Mouse (Mus musculus) 416B (cell line): ENCODE data around the gene Taf8.

ENCODE experiments used
- DNase-seq: peaks from one replicate; pipeline ENCODE4 v3.0.0; 2011; ENCODE audit warnings: low read depth

Gene Taf8

GRCm38 (mm10) chr17:47458310-47458709, 43.8 kb downstream of the Taf8 start:
- no peak for DNase-seq

GRCm38 (mm10) chr17:47454675-47455074, 47.4 kb downstream of the Taf8 start:
- peak; percentile 77 for DNase-seq

DNA sequence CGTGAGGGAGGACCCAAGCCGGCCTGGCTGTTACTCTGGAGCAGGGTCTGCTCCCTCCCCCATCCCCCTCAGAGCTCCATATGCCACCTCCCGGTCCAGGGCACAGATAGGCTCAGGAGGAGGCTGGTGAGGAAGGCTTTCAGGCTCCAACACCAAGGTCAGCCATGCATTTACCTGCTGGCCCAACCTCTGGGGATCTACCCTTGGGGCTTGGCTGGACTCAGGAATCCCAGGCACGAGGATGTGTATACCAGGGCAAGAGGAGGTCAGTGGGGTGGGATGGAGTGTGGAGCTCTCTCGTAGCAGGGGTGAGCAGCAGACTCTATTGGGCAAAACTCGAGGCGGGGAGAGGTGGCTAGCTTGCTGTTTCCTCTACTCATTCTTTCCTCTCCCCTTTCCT, 49.2 kb downstream of the Taf8 start:
- no peak for DNase-seq

DNA sequence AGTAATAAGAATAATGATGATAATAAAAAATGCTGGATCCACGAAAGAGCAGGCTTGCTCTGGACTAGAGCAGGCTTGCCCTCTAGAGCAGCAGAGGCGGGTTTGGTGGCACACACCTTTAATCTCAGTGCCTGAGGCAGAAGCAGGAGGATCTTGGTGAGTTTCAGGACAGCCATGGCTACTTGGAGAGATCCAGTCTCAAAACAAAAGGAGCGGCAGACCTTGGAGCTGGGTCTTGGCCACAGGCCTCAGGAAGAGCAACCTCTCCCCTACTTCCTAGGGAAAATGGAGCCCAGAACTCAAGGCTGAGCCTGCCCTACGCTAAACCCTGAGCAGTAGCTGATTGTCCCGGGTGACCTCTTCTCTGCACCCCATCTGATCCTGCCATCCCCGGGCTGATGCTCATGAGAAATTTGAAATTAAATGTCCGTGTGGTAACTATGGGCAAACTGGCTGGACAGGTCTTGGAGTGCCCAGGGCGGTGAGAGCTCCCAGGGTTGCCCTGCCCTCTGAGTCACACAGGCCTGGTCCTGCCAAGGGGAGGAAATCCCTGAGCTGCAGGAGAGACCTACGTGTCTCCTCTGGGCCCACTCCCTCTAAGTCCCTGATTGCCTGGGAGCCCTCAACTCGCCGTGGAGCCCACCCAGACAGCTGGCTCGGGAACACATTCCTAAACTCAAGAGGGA, 51.1 kb downstream of the Taf8 start:
- no peak for DNase-seq

DNA sequence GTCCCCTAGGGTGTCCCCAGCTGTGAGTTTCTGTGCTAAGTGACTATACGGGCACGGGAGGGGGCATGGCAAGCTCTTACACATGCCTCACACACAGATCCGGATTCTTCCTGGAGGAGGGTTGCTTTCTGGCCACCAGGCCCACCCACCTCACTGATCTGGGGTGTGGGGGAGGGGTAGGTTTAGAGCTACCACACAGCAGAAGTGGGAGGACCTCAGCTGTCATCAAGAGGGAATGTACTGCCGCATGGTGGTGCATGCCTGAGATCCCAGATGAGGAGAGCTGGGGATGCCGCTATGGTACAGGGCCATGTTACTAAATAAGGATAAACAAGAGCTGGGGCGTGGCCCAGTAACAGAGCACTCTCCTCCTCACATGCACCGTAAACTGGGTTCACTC, 51.9 kb downstream of the Taf8 start:
- DNase-seq: no peak

GRCm38 (mm10) chr17:47449432-47449831, 52.7 kb downstream of the Taf8 start:
- DNase-seq: no peak

- no peak for DNase-seq
Measured at GRCm38 (mm10) chr17:47448523-47449372, 53.3 kb downstream of the Taf8 start.

- DNase-seq: no peak
Measured at GRCm38 (mm10) chr17:47446561-47446960, 55.5 kb downstream of the Taf8 start.

DNA sequence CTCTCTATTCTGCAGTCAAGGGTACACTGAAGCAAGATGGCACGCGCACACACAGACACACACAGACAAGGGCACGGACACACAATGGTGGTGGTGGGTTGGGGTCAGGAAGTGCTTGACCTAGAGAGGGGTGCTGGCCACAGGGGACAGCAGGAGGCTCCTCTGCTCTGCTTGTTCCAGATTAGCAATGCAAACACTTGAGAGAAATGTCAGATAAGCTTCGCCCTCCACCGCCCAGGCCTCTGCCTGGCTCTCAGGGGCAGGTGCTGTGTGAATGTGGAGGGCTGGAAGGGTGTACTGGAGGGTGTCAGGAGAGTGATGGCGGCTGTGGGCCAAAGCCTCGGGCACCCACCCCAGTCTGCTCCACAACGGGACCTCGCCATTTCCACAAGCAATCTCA, 56.1 kb downstream of the Taf8 start:
- DNase-seq: no peak

DNA sequence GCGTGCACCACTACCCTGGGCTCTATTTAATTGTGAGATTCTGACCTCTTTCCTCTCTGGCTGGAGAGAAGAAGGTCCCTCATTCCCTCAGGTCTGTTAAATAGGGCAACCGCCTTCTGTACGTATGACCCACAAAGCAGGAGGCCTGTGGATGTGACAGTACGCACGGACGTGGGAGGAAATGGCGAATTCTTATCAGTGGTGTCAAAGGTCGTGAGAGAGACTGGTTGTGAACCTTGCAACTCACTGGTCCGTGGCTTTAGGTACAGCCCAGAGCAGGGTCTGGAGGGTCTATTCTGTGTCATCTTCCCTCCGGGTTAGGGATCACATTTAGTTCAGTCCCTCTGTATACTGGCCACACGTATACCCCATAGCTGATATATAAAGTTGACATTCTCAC, 56.6 kb downstream of the Taf8 start:
- DNase-seq: no peak

DNA sequence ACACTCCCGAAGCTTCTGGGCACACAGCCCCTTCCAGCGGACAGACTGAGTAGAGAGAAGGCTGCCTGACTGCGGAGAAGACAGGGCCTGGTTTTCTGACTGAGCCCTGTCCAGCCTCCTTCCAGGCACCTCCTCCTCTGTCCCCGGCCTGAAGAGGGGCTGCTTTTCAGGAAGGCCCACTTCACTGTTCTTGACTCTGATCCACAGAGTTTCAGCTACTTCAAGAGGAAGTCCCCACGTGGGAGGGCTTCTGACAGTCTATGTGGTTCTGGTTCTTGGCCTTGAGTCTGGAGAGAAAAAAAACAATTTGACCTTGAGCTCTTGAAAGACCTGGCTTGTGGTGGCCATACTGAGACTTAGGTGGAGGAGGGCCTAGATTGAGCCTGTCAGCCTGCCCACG, 58.0 kb downstream of the Taf8 start:
- peak; percentile 80 for DNase-seq

DNA sequence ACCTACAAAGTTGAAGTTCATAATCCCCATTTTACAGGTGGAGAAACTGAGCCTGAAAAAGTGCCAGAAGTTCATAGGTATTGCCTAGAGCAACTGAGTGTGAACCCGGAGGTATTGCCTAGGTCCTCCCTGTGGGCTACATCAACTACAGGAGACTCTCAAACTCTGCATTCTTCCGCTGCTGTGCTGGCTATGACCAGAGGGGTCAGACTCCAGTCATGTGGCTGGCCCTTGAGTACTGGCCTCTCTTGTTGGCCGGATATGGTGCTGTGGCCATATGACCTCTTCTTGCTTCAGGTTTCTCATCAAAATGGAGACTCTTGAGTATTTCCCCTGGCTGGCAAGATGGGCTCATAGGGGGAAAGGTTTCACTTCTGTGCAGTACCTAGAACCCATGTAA, 59.8 kb downstream of the Taf8 start:
- DNase-seq: no peak

DNA sequence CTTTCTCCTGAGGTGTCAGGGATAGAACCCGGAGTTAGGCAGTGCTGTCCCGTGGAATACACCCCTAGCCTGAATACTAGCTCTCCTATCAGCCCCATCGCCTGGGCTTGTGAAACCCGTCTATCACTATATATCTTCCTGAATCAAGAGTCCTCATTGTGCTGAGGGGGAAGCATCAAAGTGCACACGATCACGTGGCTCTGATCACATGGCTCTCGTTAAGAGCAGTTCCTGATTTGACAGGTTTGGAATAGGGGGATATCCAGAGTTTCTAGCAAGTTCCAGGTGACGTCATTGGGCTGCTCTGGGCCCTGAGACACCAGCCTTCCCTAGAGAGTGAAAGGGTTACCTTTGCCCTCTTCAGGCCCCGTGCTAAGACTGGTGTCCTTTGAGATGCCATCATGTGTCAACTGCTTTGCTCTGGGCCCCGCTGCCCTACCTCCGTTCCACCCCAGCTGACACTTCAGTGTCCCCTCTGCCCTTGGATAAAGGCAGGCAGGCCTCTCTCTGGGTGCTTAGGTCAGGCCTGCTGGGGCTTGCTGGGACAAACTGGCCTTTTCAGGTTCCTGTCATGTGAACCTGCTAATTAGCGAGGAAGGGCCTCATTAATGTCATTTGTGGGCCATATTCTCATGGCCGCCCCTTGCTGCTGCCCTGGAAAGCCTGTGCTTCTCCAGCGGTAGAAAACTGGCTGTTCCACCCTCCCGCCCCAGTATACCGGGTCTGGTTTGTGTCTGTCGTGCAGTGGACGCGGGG, 60.6 kb downstream of the Taf8 start:
- DNase-seq: no peak

DNA sequence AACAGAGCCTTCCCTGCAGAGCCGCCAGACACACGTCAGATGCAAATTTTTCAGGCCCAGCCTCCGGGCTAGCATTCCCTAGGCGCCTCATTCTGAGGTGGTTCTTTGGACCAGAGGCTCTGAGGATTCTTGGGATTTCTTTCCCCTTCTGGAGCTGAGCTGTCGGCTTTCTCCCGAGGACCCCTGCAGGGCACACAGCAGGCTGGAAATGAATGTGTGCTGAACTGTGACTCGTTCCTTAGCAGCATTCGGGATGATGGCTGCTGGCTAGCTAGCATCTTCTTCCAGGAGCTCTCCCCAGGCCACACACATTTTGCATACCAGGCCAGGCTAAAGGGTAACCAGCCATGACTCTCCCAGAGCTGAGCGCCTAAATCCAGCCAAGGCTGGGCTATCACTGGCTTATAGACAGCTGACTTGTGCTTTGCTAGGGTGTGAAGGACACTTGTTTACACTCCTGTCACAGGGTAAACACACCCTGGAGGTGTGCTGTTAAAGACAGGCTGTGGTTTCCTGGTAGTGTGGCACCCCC, 61.7 kb downstream of the Taf8 start:
- no peak for DNase-seq

DNA sequence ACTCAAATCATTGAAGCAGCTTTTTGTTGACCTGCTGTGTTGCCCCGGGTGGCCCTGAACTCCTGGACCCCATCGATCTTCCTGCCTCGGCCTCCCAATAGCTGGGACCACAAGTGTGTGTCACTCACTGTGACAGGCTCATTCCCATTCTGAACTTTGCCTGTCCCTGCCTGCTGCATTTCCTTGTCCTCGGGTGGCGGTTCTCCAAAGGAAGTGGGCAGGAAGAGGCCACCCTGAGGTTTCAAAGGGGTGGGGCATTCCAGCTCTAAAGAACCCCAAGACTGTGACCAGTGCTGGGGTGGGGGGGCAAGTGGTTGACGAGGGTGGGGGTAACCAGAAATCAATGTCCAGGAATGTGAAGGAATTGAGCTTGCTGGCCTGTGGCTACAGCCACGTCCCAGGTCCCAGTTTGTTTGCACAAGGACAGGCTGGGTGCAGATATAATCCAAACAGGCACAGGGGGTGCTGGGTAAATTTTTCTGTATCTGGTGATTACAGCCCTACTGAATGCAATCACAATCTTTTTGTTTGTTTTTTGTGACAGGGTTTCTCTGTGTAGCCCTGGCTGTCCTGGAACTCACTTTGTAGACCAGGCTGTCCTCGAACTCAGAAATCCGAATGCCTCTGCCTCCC, 62.6 kb downstream of the Taf8 start:
- DNase-seq: peak; percentile 88

GRCm38 (mm10) chr17:47438611-47439010, 63.5 kb downstream of the Taf8 start:
- DNase-seq: no peak

GRCm38 (mm10) chr17:47436907-47437547, 65.1 kb downstream of the Taf8 start, which contains the start of gene 1700001C19Rik:
1700001C19Rik (minus strand) TSS chr17:47437376.
- no peak for DNase-seq

GRCm38 (mm10) chr17:47436156-47436906, 65.8 kb downstream of the Taf8 start, which contains the start of gene AI661453:
AI661453 (plus strand) TSS chr17:47436615.
- DNase-seq: no peak
